Mouse (Mus musculus): ENCODE results near the gene Pgm5.

The Pgm5 gene

DNA sequence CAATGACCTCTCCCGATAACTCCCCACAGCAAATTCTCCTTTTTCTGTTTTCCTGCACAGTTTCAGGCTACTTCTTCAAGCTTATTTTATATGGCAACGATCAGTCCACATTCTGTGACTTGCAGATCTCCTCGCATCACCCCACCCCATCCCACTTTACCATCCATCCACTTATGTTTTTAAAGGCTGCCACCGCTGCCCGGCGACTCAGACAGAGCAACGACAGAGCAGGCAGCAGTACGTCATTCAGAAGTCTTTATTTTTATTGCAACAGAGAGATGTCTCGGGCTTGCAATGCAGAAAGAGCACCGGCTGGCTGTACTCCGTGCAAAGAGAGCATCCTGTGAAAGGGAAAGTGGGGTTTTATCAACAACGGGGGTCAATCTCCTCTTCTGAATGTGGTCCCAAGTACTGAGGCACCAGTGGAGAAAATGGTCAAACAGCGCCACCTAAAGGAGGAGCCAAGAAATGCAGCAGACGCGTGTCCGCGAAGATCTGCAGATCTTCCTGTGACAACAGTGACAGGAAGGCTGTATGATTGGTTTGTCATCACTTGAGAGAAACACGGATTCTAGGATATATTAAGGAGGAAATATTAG is 9.5 kb upstream of the Pgm5 start:
- DNase-seq (ENCODE audit: low spot score in 2 of 2), result peak; percentile 22 to 74

DNA sequence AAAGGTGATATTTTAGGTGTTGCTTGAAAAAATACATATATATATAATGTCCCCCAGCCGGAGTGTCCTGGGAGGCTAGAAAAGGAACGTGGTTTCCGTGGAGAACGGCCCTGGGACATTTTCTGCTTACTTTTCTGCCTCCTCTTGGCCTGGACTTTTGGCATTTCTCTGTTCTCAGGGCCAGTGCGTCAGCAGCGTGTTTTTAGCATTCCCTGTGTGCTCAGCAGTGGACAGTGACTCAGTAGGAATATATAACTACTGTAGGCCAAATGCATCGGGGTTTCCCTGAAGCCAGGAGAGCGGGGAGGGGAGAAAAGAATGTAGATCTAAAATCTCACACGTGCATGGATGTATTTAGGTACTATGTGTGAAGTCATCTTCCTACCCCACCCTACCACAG is 3.8 kb upstream of the Pgm5 start:
- no peak for DNase-seq (ENCODE audit: low spot score in 2 of 2)

DNA sequence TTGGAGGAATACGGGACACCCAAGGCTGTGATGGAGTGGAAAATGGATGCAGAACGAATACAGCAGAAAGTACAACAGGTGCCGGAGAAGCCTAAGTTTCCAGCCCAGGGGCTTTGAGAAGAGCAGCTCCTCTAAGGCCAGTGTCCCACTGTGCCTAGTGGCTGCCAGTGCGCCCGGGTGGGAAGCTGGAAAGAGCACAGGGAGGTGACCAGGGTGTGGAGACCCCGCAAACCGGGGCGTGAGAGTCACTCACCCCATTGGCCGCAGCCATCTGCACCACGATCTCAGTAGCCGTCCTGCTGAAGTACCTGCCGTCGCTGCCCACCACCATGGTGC is 411 bp downstream of the Pgm5 start:
- no peak for DNase-seq (ENCODE audit: low spot score in 2 of 2)

DNA sequence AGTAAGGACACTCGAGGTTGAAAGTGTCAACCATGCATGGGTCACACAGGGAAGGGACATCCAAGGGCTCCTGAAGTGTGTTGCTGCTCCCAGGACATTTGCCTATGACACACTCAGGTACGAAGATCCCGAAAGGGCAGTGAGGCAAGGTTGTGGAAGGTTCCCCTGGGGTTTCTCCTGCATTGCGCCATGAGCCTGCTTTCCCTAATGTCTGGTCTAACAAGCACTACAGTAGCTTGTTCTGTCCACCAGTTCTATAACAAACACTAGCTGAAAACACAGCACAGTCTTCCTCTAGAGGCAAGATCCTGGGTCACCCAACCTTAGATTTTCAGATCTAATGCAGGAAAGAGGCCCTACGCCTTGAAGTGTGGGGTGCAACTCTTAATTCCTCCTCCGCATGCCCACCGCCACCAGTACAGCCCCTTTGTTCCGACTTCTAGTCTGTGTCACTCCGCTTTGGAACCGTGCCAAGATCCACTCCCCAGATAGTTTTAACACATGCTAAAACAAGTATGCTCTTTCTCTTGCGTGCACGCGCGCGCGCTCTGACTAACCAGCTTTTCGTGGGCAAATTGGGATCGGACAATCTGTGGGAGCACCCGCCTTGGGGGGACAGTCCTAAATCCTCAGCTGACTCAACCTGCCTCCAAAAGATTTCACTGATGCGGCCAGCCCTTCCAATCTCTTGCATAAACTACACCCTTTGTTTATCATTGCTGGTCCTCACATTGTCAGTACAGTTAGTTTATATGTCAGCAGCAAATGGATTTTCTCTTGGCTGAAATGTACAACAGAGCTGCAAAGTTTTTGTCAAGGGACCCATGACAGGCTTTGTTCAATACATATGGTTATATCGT is 10.0 kb downstream of the Pgm5 start:
- no peak for DNase-seq (ENCODE audit: low spot score in 2 of 2)

DNA sequence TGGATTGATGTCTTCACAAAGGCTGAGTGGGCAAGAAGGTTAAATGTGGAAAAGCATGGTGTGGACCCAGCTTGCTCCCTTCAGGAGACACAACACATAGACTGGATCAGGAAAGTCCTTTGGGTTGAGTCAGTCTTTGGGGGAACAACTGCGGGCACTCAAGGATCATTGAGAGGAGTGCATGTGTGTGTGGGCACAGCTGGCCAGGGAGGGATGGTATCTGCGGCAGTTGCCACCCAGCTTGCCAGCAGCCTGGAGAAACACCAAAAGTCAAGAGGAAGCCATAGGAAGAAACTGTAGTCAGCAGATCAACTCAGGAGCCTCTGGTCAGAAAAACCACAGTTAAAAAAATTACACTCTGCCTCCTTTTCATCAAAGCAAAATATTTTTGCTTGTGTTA is 12.8 kb downstream of the Pgm5 start:
- DNase-seq (ENCODE audit: low spot score in 2 of 2), result no peak

DNA sequence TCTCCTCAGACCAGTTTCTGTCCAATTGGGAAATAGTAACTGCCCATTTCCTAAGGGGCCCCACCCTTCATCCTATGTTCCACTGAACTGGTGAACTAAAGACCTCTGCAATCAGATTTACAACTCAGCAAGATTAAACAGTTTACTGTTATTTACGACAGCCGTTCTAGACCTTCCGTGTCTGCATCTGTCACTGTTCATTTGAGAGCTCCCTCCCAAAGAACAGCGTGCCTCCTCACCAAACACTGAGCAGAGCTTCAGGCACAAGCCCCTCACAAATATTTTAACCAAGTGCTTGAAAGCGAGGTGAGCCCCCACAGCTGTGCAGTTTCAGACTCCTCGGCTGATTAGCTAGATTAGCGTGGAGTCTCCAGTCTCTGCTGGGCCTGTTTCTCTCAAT is 13.3 kb downstream of the Pgm5 start:
- no peak for DNase-seq (ENCODE audit: low spot score in 2 of 2)

DNA sequence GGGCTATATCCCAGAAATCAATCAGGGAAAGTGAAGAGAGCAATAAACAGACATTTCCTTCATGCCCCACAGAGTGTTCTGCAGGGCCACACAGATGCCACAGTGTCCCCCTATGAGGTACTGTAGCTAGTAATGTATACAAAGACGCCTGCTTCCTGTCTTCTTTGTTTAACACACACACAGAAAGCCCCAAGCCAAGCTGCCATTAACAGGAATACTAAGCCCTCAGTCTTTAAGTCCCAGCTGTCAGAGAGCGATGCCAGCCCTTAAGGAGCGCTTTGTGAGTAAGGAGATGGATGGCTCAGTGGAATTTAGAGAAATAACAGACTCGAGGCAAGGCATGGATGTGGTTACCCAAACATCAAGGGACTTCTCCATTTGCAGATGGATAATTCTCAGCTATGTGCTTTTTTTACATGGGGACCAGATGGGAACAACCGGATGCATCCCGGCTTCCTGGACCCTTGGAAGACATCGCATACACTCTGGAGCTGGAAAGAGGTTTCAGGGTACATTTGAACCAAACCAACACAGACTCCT is 16.6 kb downstream of the Pgm5 start:
- no peak for DNase-seq (ENCODE audit: low spot score in 2 of 2)

DNA sequence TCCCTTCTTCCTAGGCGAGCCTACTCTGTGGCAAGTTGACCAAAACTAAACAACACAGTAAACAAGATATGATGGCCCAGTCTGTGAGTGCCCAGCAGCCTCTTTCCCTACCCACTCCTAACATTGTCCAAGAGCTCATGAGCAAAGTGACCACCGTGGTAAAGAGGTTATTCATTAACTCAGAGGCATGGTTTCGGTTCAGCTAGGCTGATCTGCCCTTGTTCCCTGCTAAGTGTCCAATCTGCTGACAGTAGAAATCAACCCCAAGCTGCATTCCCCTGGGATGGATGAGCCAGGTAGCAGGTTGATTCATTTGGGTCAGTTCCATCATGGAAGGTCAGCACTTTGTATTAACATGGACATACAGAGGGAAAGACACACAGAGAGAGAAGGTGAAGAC is 19.6 kb downstream of the Pgm5 start:
- DNase-seq (ENCODE audit: low spot score in 2 of 2), result no peak

DNA sequence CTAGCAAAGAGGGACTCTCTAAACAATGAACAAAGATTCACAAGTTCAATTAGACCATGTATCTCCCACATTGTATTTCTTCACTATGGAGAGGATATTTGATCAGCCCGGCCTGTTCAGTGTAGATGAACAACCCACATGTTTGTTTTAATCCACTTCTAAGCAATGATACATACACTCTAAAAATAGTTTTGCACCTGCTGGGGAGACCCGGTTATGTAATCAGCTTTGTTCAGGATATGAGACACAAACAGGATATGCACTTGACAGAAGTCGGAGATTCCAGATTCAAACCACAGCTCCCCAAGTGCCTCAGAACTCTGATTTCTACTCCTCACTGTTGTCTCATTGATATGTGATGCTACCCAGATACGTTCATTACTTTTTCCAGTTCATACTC is 37.1 kb downstream of the Pgm5 start:
- DNase-seq (ENCODE audit: low spot score in 2 of 2), result no peak

DNA sequence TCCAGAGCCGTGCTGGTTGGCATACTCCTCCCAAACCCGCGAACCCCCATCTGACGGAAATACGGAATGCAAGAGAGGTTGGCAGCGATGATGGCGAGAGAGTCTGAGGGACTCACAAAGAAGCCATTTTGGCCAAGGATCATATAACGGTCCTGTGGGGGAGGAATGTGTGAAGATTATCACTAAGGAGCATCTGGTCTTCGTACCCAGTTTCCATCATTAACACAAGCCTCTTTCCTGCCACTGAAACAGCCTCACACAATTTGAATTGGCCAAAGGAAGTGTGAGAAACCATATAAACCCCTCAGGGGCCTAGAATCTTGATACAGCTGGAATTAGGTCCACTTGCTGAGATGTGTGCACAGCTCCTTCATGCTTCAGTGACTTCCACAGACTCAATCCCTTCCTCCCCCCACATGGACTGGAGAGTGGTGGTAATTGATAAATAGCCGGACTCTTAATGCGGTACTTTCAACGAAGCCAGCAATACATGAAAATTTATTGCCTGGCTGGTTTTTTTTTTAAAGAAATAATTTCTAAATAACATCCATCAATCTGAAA is 45.9 kb downstream of the Pgm5 start:
- no peak for DNase-seq (ENCODE audit: low spot score in 2 of 2)

DNA sequence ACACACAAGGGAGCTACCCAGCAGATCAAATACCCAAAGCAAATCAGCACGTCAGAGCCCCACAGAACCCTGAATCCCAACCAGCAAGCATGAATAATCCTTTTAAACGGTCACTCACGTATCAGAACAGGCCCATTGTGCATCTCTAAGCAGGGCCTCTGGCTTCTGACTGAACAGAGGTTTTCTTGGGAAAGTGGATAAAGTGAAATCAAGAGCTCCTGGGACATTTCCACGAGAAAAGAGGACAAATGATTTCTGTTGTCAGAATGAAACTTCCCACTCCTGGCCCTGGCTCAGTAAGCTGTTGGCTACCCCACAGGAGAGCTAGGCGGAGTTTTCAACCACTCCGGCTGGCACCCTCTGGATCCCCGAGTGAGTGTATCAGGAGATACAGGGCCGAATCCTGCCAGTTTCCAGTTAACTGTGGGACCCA is 48.8 kb downstream of the Pgm5 start:
- no peak for DNase-seq (ENCODE audit: low spot score in 2 of 2)

DNA sequence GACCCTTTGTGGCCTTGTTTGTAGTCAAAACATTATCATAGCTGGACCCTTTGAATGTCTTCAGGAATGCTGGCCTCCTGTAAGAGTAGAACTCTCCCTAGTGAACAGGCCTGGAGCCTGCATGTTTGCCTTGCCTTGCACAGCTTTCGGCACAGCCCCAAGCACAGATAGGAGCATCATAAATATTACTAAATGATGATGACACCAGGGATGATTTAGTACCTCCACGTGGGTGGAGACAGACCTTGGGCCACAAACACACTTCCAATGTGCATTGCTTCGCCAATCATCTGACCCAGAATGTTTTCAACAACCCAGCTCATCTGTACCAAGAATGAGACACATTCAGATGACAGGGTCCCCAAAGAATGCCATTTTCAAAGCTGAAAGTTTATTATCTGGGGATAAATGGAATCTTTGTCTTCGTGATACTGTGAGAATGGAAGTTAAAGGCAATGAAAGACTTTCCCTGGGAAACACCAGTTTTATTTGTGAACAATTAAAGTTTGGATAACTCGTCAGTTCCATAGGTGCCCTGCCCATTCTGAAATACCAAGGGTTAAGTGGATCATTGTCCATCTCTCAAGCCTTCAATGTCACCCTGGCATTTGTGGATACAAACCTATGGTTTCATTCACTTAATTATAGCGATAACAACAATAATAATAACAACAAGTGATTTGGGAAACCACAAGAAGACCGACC is 49.4 kb downstream of the Pgm5 start:
- DNase-seq (ENCODE audit: low spot score in 2 of 2), result no peak

DNA sequence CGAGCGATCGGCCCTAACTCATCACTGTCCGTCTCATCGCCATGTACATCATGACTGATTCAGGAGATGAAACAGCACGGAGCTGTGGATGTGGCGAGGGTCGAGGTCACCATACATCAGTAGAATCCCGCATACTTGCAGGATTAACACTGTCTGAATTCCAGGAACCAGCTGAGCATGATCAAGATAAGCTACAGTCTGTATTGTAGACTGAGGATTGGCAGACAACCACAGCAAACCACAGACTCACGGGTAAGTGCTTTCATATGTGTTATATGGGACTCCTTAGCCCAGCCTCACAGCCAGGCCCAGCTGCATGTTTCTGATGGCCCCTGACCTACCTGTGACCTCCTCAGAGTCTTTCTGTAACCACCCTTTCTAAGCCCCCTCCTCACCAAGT is 50.2 kb downstream of the Pgm5 start:
- no peak for DNase-seq (ENCODE audit: low spot score in 2 of 2)

DNA sequence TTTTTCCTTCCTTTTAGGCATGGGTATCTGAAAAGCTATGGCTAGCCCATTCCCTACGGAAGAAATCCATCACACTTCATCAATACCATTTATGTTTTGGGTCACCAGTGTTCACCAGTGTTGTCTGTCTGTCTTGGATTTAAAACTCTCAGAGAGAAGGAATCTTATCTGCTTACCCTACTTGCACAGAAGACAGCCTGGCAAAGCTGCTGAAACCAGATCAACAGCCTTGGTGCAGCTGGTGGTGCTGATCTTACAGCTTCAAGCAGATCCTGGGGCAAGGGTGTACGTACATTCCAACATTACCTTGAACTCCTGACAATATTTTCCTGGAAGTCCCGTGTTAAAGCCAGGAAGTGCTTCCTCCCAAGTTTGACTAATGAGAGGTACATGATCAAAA is 55.6 kb downstream of the Pgm5 start:
- DNase-seq (ENCODE audit: low spot score in 2 of 2), result no peak

DNA sequence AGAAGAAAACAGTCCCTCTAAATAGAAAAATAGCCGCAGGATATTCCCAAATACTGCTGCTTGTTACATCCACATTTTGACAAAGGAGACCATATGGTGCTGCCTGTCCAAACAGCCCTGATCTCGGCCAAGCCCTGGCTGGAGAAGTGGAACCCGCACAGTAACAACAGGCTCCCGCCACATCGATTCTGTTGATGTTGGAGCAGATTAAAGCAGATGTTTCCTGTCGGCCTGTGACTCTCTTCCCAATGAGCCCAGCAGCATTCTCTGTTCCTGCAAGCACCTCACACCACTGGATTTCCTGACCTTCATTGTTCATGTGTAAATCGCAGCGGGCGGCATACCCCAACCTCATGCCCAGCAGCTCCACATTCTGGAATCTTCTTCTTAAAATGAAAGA is 64.0 kb downstream of the Pgm5 start:
- DNase-seq (ENCODE audit: low spot score in 2 of 2), result no peak

DNA sequence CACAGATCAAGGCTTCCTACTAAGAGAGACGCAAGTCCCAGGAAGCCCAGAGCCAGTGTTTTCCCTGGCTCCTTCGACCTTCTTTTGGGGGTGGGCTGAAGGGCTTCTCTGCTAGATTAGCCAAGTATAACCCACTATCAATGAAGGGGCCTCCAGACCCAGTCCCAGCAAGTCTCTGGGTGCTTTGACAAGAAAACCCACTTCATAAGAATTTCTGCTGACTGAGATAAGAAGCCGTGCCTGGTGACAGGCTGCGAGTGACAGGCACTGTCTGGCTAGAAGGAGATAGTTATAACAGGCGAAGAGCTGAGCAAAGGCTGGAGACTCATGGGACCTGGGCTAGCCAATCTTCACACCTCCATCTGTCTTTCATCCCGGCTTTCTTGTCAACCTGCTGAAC is 67.3 kb downstream of the Pgm5 start:
- DNase-seq (ENCODE audit: low spot score in 2 of 2), result peak in 1 of 2 experiments; percentile 17

DNA sequence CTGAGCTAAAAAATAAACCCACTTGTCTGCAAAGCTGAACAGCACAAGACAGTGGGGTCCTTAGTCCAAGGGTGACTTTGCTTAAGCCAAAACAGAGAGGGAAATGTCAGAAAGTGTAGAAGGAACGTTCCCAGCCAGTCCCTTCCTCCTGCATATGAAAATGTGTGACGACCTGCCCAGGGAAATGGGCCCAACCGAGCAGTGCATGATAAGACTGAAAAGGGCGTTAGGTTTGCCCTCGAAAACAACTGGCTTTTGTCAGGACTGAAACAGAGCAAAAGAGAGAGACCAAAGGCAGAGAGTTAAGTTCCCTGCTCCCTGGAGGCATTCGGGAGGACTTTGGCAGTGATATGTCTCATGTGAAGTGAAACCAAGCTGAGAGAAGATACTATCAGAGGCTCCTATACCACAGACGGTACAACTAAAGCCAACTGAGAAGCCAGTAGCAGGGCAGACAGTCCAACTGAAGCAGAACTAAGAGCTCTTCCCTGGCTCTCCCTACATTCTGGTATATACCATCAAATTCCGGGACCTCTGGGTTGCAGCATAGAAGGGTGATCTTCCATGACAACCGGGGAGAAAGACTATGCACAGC is 68.0 kb downstream of the Pgm5 start:
- DNase-seq (ENCODE audit: low spot score in 2 of 2), result no peak

DNA sequence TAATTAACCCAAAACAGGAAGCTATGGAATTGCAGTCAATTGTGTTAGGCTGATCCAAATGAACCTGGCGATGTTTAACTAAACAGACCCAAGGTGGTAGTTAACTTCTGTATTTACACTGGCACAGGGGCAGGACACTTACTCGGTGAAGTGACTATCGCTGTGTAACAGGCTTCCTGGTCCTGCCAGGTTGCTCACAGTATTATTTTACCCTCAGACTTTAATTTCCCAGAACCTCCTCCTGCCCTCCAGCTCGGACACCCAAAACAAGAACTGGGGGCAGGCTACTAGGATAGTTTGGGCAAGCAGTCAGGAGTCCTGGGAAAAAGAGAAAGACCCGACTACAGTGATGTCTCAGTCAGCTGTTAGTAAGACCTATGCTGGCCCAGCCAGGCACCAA is 68.8 kb downstream of the Pgm5 start:
- DNase-seq (ENCODE audit: low spot score in 2 of 2), result no peak

DNA sequence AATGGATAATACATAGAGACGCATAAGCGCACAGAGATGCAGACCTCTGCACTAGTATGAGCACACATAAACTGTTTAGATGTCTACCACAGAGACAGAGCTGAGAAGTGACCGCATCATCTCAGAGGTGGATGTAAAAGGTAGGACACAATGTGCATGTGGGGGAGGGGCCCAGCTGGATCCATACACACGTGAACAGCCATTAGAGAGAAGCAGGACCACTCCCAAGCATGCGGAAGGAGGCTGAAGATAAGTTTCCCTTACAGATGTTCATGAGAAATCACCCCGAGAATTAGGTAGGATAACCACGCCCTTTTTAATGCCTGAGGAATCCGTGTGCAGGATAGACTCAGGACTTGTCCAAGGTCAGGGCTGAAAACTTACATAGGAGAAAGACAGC is 75.8 kb downstream of the Pgm5 start:
- DNase-seq (ENCODE audit: low spot score in 2 of 2), result no peak

DNA sequence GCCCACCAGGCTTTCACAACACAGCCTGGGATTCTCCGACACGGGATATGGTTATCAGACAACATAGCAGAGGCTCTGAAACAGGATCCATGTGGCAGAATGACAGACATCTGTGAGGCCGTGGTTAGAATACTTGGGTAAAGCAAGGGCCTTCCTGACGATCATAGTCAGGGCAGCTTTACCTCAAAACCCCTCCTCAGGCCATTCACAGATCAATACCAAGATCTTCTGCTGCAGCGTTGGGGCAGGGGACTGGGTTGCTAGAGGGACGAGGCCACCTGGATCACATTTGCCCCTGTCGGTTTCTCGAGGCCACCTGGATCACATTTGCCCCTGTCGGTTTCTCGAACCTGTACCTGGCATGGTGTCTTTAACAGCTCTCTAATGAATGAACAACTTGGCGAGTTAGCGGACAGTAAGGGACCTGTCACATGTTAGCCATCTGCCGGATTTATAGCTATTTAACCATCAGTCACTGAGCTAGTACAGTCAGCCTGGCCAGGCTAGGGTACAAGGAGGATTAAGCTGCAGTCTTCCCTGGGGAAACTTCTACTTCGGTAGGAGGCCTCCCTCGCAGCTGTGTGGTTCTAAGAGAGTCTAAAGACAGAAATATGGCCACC is 76.5 kb downstream of the Pgm5 start:
- no peak for DNase-seq (ENCODE audit: low spot score in 2 of 2)

DNA sequence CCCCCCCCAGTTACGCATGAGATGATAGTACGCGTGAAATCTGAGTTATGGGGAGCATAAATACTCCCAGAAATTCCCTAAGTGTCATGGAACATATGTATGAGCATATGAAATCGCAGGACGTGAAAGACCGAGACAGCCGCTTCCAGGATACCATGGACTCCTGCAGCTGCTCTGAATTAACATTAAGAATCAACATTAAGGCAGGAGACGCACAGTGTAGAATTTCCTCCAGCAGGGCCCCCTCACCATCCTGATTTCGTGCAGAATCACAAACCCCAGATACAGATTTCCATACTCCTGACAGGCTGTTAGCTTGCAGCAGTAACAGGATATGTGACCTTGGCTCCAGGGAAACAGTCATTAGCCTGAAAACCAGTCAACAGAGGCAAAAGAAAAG is 77.9 kb downstream of the Pgm5 start:
- DNase-seq (ENCODE audit: low spot score in 2 of 2), result no peak

DNA sequence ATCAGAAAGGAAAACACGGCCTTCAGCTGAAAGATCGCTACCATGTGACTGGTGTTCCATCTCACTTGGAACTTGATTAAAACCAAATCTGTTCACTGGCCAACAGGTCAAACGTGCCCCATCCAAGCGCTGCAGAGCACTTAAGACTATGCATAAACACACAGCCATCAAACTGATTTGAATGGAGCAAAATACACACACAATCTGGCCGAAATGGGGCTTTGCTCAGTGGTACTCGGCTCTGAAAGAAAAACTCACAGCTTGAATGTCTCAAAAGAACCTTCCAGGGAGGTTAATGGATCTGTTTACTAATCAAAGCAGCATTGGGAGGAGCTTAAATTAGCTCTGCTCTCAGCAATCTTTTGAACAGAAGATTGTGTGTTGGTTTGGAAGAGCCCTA is 81.7 kb downstream of the Pgm5 start:
- no peak for DNase-seq (ENCODE audit: low spot score in 2 of 2)
